Mouse (Mus musculus) bone marrow, adult 2 months (tissue): ENCODE data around the gene Zfp182.

Experiments used
- CTCF ChIP-seq: fragments of 200-500 bp; IDR thresholded peaks from 2 replicates; pipeline ENCODE4 v1.5.1; 2011; ENCODE audit warnings: low read length, control low read depth; ENCODE audit not compliant: control insufficient read depth, insufficient read depth
- POLR2A ChIP-seq: fragments of 200-500 bp; IDR thresholded peaks from 2 replicates; pipeline ENCODE4 v1.6.1; 2011; ENCODE audit warnings: low read depth, mild to moderate bottlenecking, control low read depth, low read length, borderline replicate concordance; ENCODE audit not compliant: control insufficient read depth

DNA sequence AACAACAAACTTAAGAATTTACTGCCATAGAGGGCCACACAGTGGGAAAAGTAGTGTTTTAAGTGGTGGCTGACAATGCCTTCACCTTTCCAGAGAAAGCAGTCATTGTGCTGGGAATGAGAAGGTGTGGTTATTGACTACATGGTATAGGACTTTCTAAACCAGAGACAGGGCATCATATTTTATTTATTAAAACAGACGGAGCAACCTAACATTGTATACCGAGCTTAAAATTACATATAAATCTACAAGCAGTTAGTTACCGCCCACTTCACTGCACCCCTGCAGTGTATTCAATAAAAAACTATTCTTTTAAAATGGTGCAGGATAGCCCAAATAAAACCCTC lies 401 bp upstream of the Zfp182 start:
- TF ChIP-seq CTCF: no peak
- TF ChIP-seq POLR2A: no peak
